Mouse (Mus musculus): ENCODE data around the gene Igsf21.

Gene Igsf21

GRCm38 (mm10) chr4:140246180-140247005 is at the start of gene Igsf21:
TSS of gene Igsf21 (minus strand) at chr4:140246784.
- in situ Hi-C loops (cut with MboI; ENCODE audit: unreplicated experiment in 2 of 2), result no loop called here

- in situ Hi-C loops (cut with MboI; ENCODE audit: unreplicated experiment in 2 of 2), result no loop called here
Measured at GRCm38 (mm10) chr4:140285726-140286316, 39.2 kb upstream of the Igsf21 start.

DNA sequence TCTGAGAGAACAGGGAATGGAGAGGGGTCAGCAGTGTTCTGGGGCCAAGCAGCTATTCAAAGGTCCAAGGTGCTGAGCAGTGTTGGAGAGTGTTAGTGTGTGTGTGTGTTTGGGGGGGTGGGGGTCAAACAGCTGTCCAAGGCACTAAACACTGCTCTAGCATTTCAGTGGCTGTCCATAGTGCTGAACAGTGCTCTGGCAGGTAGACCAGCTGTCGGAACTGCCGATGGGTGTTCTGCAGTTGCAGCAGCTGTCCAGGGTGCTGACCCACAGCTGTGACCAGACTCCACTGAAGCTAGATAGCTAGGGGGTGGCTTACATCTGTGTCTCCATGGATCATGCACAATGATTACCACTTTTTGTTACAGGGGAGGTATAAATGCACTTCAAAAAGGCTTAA is 36.8 kb upstream of the Igsf21 start:
- in situ Hi-C loops (cut with MboI; ENCODE audit: unreplicated experiment in 2 of 2), result no loop called here

GRCm38 (mm10) chr4:140278269-140278668 is 31.7 kb upstream of the Igsf21 start:
- in situ Hi-C loops (cut with MboI; ENCODE audit: unreplicated experiment in 2 of 2), result no loop called here

DNA sequence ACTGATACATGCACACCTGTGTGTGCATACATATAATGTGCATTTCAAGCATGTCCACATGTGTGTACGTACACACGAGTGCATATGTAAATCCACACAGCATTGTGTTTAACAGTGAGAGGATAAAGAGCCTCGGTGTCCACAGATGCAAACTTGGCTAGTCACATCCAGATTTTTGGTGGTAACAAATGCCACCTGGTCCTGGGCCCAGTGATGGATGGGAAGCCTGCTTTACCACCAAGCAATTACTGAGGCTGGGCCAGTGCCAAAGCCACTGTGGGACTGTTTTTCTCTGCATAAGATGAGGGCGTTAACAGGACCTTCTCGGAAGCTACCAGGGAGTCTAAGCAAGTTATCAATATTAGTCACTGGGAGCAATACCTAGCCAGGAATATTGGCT is 25.3 kb upstream of the Igsf21 start:
- in situ Hi-C loops (cut with MboI; ENCODE audit: unreplicated experiment in 2 of 2), result no loop called here

- in situ Hi-C loops (cut with MboI; ENCODE audit: unreplicated experiment in 2 of 2), result no loop called here
Measured at GRCm38 (mm10) chr4:140270451-140270850, 23.9 kb upstream of the Igsf21 start.

- in situ Hi-C loops (cut with MboI; ENCODE audit: unreplicated experiment in 2 of 2), result no loop called here
Measured at GRCm38 (mm10) chr4:140269184-140269840, 22.7 kb upstream of the Igsf21 start.

DNA sequence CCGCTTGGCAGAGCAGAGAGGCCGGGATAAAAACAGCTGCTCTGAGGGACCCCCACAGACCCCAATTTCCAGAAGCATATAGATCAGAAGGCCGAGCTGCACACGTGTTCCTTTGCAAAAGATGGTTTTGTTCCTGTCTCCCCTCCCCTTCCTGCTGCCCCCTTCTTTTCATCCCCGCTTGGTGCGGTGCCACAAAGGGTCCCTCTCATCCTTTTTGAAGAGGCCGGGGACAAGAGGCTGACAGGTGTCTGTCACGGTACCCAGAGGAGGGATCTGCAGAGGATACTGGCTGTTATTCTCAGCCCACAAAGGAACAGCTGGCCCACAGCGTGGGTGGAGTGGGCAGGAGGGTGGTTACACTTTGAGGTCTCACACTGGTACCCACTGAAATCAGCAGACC is 21.3 kb upstream of the Igsf21 start:
- in situ Hi-C loops (cut with MboI; ENCODE audit: unreplicated experiment in 2 of 2), result no loop called here

GRCm38 (mm10) chr4:140267086-140267485 is 20.5 kb upstream of the Igsf21 start:
- in situ Hi-C loops (cut with MboI; ENCODE audit: unreplicated experiment in 2 of 2), result no loop called here

GRCm38 (mm10) chr4:140258968-140259367 is 12.4 kb upstream of the Igsf21 start:
- in situ Hi-C loops (cut with MboI; ENCODE audit: unreplicated experiment in 2 of 2), result no loop called here

- in situ Hi-C loops (cut with MboI; ENCODE audit: unreplicated experiment in 2 of 2), result no loop called here
Measured at GRCm38 (mm10) chr4:140252369-140252768, 5.8 kb upstream of the Igsf21 start.

DNA sequence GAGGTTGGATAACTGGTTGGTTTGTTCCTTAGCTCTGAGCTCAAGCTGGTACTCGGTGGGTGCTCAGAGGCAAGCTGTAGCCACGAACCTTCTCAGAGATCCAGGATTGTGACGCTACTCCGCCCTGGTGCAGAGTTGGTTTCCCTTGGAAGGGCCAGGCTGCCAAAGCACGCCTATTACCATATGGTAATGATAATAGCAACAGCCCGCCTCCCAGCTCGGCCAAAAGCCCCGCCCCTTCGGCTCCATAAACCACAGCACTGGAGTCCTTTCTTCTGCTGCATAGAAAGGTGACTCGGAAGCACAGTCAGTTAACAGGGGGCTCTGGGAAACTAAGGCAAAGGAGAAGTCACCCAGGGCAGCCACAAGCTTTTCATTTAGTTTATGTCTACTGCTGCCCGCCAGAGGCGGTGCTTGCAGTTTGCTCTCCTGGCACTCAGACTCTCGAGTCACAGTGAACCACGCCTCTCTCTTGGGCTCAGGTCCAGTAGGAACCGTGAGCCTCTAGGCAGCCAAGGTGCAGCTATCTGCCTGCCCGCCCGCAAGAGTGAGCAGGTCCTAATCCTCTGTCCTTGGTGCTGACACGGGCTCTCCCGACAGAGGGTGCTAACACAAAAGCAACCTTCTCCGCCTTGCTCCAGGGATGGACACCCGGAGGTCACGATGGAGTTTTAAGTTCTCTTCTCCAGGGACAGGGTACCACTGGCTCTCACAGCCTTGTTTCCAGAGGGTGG is 2.6 kb upstream of the Igsf21 start:
- in situ Hi-C loops (cut with MboI; ENCODE audit: unreplicated experiment in 2 of 2), result no loop called here

DNA sequence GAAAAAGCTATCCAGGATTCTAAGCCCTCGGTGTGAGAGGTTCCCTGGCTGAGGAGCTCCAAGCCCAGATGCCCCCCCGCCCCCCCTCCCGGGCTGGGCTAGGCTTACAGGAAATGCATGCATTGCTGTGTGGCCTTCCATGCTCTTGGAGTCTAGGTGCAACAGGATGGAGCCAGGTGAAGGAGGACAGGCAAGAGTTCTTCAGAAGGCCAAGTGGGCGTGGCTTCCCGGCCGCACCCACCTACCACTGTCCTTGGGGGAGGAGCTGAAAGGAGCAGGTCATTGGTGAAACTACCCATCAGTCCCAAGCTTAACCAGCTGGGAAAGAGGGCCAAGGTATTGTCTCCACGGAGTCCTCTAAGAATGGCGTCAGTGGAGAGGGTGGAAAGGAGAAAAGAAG is 1.8 kb upstream of the Igsf21 start:
- in situ Hi-C loops (cut with MboI; ENCODE audit: unreplicated experiment in 2 of 2), result no loop called here

DNA sequence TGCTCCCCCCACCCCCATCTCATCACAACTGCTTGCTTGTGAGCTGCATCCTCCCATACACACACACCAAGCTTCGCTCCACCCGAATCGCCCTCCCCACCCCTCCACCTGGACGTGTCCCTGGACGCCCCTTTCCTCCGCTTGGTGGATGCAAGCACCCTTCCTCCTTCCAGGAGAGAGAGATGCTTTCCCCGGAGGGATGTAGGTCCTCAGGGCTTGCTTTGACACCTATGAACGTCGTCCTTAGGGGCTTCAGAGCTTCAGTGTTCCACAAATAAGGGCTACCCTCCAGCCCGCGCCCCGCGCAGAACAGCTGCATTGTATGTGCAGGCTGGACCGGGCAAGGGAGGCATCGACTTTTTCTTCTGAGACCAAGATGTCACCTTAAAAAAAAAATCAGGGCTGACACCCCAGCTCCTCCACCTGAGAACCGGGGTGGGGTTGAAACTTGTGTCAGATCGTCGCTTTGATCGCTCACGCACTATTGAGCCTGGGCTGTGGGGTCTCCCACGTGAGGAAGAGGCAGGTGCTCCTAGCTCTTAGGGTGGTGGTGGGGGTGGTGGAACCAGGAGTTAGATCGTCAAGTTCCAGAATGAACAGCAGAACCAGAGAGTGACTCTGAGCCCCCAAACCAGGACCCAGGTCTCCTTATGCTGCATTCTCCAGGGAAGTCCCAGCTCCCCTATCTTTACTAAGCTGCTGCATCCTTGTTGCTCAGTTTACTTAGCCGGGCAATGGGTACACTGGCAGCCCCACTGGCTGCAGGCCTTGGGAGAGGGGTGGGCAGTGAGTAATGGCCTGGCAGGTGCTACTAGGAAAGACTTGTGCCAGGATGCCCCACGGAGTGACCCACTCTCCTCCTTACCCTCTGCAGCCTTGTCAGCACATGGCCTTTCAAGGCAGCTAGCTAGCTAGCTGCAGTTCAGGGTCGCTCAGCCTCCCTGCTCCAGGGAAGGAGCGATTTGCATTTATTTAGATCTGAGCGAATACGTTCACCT is 721 bp upstream of the Igsf21 start:
- in situ Hi-C loops (cut with MboI; ENCODE audit: unreplicated experiment in 2 of 2), result no loop called here

GRCm38 (mm10) chr4:140245286-140246179 is 1.1 kb downstream of the Igsf21 start:
- in situ Hi-C loops (cut with MboI; ENCODE audit: unreplicated experiment in 2 of 2), result no loop called here

DNA sequence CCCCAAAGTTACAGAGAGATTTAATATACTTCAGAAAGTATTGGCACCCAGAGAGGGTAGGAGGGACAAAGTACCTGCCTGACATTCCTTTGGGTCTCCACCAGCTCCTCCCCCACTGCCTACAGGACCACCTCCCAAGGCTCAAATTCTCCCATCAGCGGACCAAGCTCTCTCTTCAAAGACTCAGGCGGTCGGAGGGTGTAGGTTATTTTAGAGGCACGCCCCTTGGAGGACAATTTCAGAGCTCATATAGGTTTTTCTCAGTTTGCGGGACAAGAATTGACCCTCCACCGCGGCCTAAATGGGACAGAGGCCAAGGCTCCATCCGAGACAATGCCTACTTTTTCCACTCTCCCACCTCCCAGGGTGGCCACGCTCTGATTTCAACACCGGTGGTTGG is 1.7 kb downstream of the Igsf21 start:
- in situ Hi-C loops (cut with MboI; ENCODE audit: unreplicated experiment in 2 of 2), result no loop called here

DNA sequence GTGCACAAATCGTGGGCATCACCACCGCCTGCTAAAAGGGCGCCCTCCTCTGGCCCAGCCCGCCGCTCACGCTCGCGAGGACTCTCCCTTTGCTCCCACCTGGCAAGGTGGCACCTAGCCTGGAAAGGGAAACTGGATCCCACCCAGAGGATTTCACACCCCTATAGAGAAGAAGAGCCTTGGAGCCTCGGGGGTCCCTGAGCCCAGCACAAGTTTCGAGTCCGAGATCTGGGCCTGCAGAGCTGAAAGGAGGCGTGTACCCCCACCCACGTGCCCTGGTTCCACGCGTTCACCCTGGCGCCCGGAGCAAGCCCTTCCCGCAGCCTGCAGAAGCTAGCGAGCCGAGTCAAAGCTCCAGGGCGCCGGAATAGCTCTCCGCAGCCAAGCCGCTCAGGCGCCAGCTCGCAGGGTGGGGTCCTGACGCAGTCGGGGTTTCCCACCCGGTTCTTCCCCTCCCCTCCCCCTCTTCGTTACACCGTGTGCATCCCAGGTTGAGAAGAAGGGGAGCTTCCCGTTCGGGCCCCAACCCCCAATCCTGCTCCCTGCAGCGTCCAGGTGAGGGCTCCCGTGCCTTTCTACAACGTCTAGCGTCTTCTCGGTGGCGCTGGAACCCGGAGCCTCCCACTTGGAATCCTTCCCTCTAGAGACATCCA is 2.3 kb downstream of the Igsf21 start:
- in situ Hi-C loops (cut with MboI; ENCODE audit: unreplicated experiment in 2 of 2), result no loop called here

- in situ Hi-C loops (cut with MboI; ENCODE audit: unreplicated experiment in 2 of 2), result no loop called here
Measured at GRCm38 (mm10) chr4:140243231-140243630, 3.4 kb downstream of the Igsf21 start.
